Mouse (Mus musculus) monocyte, adult 5-6 weeks (primary cell): ENCODE results near the gene Trpc2. TPM values are rescaled to one million over a fixed set of nuclear protein-coding genes. Genes with fewer than 3 reads are reported as not detected.

Source experiments
- ATAC-seq: fragments of 153-309, 156-312 bp; replicated peaks from 2 replicates; pipeline ENCODE4 v1.8.0; 2017; ENCODE audit warnings: mild to moderate bottlenecking; ENCODE audit not compliant: low TSS enrichment, insufficient number of reproducible peaks, severe bottlenecking, poor library complexity, low FRiP score
- total RNA-seq: library from RNA; stranded (forward); fragments of 200-1000, 200-491, 200-594 nt; gene quantifications from 3 replicates; pipeline ENCODE4 v1.2.3, GENCODE M21; 2017

Gene Trpc2
- total RNA-seq, 1 experiment from 2014 or later = not detected

DNA sequence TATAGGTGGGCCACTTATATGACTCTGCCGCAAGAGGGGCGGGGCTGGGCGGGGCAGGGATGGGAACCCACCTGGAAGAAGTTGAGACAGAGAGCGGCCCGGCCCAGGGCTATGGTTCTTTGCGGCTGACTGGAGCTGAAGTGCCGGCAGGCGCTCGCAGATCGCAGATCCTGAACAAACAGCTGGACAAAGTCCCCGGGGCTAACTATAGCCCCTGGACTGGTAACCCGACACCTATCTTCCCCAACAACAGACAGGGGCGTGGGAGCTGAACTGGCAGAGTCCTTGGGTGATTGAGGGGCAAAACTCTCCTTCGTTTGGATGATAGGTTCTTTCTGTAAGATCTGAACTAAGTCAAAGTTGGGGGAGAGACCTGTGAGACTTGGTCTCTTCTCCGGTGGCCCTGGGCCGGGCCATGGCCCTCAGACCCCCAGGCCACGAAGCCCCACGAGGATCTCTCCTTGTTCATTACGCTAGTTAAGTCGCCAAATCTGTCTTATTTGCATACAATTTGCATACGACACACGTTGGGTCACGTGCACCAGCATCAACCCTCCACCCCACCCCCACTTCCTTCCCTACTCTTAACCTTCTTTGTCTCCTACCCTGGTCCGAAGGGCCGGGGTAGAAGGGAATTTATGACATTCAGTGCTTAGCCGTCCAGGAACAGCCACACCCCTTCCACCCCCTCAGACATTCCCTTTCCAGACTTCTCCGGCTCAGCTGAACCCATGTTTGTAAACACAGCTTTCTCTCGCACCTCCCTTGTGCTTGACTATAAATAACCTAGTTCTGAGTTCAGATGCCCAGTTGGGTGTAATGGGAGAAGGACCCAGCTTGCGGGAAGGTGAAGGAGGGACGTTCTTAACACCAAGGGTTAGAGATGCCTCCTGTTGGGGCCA is 17.1 kb downstream of the Trpc2 start:
- 0 out of 2 replicates have a peak, but pooled peaks have one; percentile 33 for ATAC-seq

DNA sequence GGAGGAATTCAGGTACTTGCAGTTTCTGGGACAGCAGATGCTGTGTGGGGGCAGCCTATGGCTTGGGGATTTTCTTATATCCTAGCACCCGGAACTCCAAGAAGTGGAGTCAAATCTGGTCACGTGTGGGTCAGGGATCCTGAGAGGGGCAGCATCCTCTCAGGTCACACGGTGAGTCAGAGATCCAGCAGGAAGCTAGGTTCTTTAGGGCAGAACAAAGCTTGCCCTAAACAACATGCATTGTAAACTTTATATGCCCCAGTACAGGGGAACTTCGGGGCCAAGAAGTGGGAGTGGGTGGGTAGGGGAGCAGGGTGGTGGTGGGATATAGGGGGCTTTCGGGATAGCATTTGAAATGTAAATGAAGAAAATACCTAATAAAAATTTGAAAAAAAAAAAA is 18.0 kb downstream of the Trpc2 start:
- no peak for ATAC-seq

DNA sequence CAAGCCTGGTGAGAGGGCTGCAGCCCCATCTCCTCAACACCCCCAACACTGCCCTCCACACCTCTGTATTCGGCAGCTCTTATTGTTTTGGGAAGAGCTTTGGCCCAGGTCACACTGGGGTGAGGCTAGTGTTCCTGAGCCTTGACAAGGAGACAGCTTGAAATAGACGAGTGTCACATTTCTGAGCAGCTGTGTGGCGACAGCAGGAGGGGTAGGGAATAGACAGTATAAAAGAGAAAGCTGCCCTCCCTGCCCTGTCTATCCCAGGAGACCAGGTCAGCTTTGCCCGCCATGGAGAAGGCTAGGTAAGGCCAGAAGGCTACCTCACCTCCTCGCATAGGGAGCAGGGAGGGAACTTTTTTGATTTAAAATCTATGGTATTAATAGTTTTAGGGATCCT is 18.6 kb downstream of the Trpc2 start, which contains the start of gene Art1:
Art1 (plus strand) TSS at position 257 of the 400 bp plus-strand sequence.
- no peak for ATAC-seq

DNA sequence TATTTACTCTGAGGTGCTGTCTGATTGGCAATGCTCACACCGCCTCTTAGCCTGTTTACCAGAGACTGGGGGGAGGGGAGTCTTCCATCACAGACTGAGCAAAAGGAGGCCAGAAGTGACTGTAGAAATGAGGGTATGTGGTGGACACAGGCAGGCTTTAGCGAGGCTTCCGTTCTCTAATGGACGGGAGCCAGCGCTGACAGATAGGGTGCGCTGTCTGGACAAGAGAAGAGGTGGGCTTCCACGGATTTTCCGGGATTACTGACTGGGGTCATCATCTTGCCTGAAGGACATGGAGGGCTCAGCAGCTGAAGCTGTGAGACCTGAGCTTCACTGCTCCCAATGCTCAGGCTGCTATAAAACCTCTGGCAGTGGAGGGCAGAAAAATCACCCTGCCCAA is 19.3 kb downstream of the Trpc2 start:
- no peak for ATAC-seq

DNA sequence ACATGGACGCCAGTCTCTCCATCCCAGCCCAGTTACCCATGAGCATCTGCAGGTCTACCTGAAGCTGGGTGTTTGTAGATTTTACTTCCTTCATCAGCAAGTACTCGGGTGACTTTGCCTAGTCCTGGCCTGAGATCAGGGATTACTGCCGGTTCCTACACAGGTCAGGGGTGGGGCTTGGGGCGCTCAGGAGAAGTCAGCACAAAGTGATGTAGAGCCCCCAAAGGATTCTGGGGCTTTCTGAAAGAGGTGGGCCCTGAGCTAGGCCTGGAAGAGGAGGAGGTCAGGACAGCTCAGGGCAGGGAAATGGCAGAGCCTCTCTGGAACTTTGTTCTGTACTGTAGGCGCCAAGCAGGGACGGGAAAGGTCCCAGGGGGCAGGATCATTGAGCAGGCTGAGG is 19.8 kb downstream of the Trpc2 start:
- no peak for ATAC-seq

DNA sequence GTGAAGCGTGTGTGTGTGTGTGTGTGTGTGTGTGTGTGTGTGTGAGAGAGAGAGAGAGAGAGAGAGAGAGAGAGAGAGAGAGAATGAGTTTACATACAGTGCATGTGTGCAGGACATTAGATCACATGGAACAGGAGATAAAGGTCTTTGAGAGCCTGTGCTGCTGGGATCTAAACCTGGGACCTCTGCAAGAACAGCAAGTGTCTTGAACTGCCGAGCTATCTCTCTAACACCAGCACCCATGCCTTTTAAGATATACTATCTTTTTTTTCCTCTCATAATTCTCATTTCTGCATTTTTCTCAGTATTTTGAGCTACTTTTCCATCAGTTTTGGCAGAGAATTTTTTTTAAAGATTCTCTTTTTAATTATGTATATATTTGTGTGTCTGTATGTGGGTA is 20.6 kb downstream of the Trpc2 start:
- no peak for ATAC-seq

DNA sequence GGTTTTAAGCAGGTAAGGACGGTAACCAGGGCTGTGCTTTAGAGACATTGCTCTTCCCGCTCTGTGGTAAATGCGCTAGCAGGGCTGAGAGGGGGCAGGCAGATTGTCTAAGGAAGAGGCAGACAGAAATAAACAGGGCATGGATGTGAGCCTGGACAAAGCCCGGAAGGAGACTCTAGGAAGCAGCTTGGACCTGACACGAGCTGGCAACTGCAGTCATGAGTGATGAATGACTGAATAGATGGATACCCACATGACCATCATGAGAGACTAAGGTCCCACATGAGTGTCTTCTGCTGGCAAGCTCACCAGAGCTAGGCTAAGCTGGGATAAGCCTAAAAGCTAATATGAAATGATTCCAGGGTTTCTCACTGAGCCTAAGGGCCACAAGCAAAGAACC is 21.2 kb downstream of the Trpc2 start:
- ATAC-seq = no peak

DNA sequence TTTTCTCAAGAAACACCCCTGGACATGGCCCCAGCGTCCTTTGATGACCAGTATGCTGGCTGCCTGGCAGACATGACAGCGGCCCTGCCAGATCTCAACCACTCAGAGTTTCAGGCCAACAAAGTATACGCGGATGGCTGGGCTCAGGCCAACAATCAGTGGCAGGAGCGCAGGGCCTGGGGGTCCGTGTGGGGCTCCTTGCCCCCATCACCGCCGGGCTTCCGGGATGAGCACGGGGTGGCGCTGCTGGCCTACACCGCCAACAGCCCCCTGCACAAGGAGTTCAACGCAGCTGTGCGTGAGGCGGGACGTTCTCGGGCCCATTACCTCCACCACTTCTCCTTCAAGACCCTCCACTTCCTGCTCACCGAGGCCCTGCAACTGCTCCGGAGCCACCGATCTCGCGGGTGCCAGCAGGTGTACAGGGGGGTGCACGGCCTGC is 23.8 kb downstream of the Trpc2 start:
- ATAC-seq = no peak

DNA sequence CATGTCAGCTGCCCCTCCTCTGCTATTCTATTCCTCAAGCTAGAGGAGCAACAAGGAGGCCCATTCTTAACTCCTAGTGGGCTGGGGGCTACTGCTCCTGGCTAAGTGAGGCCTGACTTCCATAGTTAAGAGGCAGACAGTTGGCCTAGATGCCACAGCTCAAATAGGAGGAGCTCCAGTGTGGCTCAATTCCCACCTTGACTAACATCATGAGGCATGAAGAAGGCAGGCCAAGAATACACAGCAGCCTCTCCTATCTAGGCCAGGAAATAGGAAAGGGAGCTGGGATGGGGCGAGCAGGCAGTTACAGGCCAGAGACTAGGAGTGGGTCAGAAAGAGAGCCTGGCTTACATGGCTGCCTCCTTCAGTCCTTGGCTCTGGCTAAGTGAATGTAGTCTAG is 25.3 kb downstream of the Trpc2 start:
- no peak for ATAC-seq

DNA sequence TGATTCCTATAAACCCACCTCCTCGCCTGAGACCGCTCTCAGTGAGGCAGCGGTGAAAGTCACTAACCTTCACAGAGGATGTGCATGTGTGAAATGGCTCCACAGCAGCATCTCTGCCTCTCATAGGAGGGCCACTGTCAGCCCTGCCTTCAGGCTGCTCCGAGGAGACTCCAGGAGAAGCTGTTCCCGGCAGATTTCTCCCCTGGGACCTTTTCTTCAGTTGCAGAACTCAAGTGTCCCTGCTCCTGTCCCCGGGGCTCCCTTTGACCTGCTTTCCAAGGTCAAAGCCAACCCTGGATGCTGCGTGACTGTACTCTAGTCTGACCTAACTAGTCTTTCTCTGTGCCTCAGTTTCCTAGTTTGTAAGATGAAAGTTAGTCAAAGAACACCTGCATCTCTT is 26.3 kb downstream of the Trpc2 start, which contains the start of gene Art5:
Art5 (minus strand) TSS at position 319 of the 400 bp plus-strand sequence.
- no peak for ATAC-seq

DNA sequence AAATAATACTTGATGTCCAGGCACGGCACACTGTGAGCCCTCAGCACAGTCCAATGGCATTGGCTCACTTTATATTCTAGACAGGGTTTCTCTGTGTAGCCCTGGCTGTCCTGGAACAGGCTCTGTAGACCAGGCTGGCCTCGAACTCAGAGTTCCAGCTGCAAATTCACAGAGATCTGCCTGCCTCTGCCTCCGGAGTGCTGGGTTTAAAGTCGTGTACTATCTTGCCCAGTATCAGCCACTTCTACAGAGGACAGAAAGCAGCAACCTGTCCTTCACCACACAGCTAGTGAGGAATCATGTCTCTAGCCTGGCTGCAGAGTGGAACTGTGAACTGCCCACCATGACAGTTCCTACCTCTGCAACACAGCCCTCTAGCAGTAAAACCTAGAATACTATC is 26.8 kb downstream of the Trpc2 start:
- ATAC-seq = no peak

DNA sequence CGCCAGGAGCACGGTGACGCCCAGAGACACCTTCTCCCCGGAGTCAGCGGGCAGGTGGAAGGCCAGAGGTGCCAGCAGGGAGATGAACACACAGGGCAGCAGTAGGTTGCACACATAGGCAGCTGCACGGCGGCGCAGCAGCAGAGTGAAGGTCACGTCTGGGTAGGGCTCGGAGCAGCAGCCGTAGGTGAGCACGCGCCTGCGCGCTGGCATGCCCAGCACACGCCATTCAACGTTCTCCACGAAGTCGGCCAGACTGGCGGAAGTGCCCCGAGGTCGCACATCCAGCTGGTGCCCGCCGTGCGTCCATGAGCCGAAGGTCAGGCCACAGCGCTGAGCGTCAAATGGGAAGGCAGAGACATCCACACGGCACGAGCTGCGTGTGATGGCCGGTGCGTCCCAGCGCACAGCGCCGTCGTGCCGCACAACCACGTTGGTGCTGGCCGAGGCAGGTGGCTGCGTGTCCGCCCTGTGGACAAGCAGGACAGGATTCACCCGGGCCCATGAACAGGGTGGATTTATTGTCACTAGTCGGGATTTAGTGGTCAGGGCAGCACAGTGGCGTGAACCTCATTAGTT is 30.3 kb downstream of the Trpc2 start:
- no peak for ATAC-seq

DNA sequence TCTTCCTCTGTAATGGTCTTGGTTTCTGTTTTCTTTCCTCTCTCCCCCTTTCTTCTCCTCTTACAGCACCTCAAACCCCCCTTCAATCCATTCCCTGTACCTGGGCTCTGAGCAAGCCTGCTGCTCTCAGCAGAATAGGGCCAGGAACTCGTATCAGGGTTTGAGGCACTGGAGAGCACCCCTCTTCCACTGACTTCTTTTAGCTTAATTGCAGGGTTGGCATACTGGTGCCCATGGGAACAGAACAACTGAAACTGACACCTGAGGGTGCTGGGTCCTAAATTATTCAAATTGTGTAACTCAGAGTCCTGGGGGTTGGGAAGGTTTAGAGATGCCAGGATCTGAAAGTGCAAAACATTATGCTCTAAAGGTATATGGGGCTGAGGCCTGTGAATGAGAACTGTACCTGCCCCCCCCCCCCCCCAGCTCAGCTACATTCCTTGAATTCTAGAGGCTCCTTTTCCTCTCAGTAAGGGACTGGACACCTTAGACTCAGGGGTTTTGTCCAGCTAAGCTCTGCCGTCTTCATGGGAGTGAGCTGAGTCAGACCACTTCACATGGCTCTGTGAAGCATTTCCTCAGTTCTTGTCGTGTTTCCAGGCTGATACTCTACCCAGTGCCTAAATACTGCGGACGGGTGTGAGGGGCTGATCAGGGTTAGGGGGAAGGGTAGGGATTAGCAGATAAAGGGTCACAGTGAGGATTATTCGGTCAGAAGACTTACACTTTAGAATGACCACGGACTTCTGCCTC is 33.8 kb downstream of the Trpc2 start, which contains the start of gene Chrna10:
Chrna10 (minus strand) TSS at position 250 of the 753 bp plus-strand sequence.
- ATAC-seq = no peak

DNA sequence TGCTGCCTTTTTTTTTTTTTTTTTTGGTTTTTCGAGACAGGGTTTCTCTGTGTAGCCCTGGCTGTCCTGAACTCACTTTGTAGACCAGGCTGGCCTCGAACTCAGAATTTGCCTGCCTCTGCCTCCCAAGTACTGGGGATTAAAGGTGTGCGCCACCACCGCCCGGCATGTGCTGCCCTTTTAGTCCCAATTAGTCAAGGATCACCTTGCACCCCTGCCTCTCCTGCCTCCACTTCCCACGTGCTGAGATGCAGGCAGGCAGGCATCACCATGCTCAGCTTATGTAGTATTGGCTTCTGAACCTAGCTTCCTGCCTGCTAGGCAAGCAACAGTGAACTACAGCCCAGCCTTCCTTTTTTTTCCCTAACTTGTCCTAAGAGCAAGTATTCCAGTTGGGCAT is 34.5 kb downstream of the Trpc2 start:
- ATAC-seq = no peak

DNA sequence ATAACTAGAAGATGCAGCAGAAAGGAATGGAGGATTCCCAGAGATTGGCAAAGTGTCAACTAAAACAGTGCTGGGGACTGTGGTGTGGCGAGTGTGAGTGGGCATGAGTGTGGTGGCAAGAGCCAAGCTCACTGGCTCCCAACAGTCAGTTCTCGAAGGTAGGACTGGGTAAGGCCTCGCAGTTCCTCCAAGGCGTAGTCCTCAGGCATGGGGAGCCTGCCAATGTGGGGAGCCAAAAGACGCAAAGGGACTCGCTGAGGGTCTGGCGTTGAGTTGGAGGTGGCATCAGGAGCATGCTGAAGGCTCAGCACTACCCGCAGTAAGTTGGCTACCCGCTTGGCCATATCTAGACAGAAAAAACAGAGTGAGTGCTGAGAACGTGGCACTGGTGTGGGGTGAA is 37.4 kb downstream of the Trpc2 start:
- ATAC-seq = no peak

DNA sequence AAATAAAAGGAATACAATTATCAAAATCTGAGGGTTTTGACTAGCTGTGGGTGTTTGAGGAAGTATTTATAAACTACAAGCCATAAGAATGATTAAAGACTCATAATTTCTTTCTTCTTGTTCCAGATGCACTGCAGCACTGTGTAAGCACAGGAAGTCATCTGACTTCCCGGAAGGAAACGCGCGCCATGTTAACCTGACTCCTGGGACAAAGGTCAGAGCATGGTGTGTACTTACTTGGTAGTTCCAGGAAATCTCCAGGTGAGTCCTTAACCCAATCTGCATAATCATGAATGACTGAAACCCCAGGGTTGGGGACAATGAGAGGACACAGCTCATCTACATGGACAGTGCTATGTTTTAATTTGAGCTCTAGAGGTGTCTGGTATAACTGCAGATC is 49.5 kb downstream of the Trpc2 start:
- ATAC-seq = no peak

DNA sequence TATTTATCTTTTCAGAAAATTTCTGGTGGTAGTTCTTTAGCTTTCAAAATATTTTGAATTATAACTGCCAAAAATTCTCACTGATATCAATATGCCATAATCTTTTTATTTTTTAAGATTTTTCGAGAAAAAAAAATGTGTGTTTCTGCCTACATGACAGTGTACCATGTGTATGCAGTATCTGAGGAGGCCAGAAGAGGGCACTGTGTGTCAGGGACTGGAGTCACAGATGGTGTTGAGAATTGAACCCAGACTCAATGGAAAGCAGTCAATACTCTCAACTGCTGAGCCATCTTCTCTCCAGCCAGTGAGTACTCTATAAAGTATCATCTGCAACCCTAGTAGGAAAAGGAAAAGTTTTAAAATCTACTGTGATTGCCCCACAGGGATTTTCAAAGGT is 54.5 kb downstream of the Trpc2 start:
- ATAC-seq = 0 out of 2 replicates have a peak, but pooled peaks have one; percentile 50

DNA sequence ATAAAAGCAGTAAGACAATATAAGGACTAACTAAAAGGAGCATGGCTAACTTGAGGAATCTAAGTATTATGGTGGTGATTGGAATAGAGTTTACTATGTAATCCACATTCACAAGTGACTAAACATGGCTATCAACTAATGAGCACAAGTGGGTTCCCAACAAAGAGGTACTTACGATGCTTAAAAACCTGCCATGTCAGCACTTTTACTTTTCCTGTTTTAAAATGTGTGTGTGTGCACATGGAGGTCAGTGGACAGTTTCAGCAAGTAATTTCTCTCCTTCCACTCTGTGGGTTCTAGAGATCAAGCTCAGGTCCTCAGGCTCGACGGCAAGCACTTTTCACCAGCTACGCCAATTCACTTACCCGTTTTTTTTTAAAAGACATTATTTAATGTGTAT is 55.0 kb downstream of the Trpc2 start:
- no peak for ATAC-seq
